Mouse (Mus musculus) olfactory bulb, adult 2 months (tissue): ENCODE results near the gene Nr5a2. TPM values are rescaled to one million over a fixed set of nuclear protein-coding genes. Genes with fewer than 3 reads are reported as not detected.

ENCODE experiments used
- H3K27ac ChIP-seq: fragments of 200-500 bp; 2 replicates; pipeline ENCODE4 v1.5.1; 2012; ENCODE audit warnings: low read depth, low read length; ENCODE audit not compliant: insufficient read depth
- H3K4me1 ChIP-seq: fragments of 200-500 bp; 2 replicates; pipeline ENCODE4 v1.6.1; 2012; ENCODE audit warnings: low read length; ENCODE audit not compliant: control insufficient read depth, insufficient read depth
- H3K4me3 ChIP-seq: fragments of 200-500 bp; 2 replicates; pipeline ENCODE4 v1.5.1; 2012; ENCODE audit warnings: mild to moderate bottlenecking, low read depth, low read length, moderate library complexity; ENCODE audit not compliant: insufficient read depth
- CTCF ChIP-seq: fragments of 200-500 bp; IDR thresholded peaks from 2 replicates; pipeline ENCODE4 v1.5.1; 2012; ENCODE audit warnings: low read depth, mild to moderate bottlenecking, low read length, moderate library complexity; ENCODE audit not compliant: insufficient read depth
- POLR2A ChIP-seq: fragments of 200-500 bp; IDR thresholded peaks from 2 replicates; pipeline ENCODE4 v1.6.1; 2012; ENCODE audit warnings: mild to moderate bottlenecking, low read depth, low read length, moderate library complexity; ENCODE audit not compliant: insufficient read depth
- WGBS: fragments of 180-500 bp; shearing (Covaris S2); methylation state at CpG from one replicate; pipeline ENCODE4 v1.1.7; 2018; 5-methylcytosine and 5-hydroxymethylcytosine counted together
- polyA plus RNA-seq: library from polyadenylated mRNA; stranded (reverse); fragments of >200 nt; gene quantifications from 2 replicates; pipeline ENCODE4 v1.2.4, GENCODE M21; 2012; ENCODE audit warnings: low replicate concordance; ENCODE audit not compliant: missing spikeins, insufficient read depth, insufficient read length

Gene Nr5a2
- polyA plus RNA-seq, 1 experiment: not detected

DNA sequence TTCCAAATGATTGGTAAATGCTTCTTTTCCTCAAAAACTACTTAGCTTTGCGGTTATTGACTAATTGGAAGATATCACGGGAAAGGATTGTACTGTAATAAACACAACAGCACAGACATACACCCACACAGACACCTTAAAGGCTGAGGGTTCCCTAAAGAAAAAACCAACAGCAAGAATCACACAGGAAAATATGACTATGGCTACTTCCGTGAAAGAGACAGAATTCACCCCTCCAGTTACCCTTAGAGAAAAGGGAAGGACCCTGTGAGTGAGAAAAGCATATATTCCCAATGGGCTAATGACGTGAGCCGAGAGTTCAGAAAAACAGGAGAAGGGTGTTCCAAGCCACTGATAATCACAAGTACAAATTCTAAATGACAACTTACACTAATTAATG lies 92.0 kb downstream of the Nr5a2 start:
- Histone ChIP-seq H3K27ac (no peak overlapping the region), H3K4me3 (no peak overlapping the region), H3K4me1 (no peaks in the 10 kb centered on the region)
- WGBS: 92% methylated on average over 5 of the region's 5 CpGs
- TF ChIP-seq POLR2A: no peak
- no peak for TF ChIP-seq CTCF

DNA sequence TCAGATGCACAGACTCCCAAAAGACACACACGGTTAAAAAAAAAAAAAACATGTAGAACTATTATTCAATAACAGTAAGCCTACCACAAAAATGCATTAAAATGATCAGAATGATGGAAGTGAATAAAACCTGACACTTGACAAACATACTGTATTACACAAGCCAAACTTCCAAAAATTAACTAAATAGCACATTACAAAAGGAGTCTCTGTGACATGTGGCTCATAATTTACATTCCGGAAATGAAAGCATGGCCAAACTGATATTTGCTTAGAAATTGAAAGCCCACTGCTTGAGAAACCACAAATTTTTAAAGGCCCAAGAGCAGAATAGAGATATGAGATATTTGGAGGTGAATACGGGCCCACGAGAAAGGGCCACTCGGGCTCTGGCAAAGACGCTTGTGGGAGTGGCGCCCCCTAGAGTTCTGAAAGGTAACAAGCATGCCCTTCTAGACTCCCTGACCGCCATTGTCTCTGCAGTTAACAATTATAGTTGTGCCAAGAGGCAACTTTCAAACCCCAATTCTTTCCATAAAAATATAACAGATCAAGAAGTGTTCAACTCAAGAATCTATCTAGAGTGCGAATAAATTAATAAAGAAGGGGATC lies 93.7 kb downstream of the Nr5a2 start:
- no peak for TF ChIP-seq CTCF
- TF ChIP-seq POLR2A: no peak
- 79% methylated on average over 9 of the region's 9 CpGs for WGBS
- no peak overlapping the region for H3K27ac ChIP-seq

DNA sequence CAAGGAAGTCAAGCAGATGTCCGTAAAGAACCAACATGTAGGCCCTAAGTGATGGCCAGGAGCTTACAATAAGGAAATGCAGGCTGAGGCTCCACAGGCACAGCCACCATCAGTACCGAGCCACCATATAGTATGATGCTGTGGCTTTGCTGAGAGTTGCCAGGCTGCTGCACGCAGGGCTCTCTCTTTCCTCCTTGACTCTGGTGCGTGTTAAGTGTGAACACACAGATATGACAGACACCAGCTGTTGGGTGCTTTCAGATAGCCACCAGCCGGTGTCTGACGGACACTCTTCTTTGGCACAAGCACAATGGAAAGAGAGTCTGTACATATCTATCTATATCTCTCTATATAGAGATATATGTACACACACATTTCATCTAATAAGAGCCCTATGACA lies 97.0 kb downstream of the Nr5a2 start:
- no peak overlapping the region for H3K4me3 ChIP-seq
- H3K4me1 ChIP-seq: no peaks in the 10 kb centered on the region
- no peak overlapping the region for H3K27ac ChIP-seq
- no peak for TF ChIP-seq POLR2A
- 97% methylated on average over 6 of the region's 6 CpGs for WGBS

More for the DNA sequence above, 93.7 kb downstream of the Nr5a2 start:
- H3K4me3 ChIP-seq: no peak overlapping the region
- no peaks in the 10 kb centered on the region for H3K4me1 ChIP-seq

DNA sequence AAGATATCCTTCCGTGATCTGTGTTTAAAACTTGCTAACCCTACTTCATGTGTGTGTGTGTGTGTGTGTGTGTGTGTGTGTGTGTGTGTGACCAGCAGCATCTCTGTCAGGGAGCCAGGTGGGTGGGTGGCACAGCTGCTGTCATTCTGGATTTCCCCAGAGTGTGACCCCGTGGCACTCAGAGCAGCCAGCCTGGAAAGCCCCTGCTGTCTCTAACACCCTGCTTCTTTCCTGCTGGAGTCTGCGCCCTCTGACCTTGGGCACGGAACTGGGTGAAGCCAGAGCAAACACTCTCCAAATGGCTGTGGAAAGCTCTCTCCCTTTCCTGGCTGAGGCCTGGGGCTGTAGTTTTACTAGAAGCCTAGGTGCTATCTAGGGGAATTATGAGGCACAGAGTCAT lies 100.8 kb downstream of the Nr5a2 start:
- no peak for TF ChIP-seq POLR2A
- TF ChIP-seq CTCF: no peak
- Histone ChIP-seq H3K27ac (no peak overlapping the region), H3K4me1 (no peaks in the 10 kb centered on the region), H3K4me3 (no peak overlapping the region)
- 80% methylated on average over 4 of the region's 4 CpGs for WGBS

DNA sequence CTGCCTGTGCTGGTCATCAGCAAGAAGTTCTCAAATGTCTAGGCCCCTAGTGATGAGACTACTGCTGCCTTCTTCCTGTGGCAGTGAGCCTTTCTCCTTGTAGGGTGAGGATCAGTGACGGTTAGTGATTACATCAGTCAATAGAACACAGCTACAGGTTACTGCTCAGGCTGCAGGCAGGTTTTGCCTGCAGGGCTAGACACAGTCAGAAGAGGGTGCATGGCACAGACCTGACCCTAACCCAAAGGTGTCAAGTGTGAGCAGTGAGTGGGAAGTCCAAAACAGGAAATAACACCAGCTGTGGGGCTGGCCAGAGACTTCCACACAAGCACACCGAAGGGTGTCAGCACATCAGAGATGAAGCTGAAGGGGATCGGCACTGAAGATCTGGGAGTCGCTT lies 101.5 kb downstream of the Nr5a2 start:
- TF ChIP-seq CTCF (no peak), POLR2A (no peak)
- Histone ChIP-seq H3K27ac (no peak overlapping the region), H3K4me3 (no peak overlapping the region), H3K4me1 (no peaks in the 10 kb centered on the region)
- 91% methylated on average over 4 of the region's 4 CpGs for WGBS

DNA sequence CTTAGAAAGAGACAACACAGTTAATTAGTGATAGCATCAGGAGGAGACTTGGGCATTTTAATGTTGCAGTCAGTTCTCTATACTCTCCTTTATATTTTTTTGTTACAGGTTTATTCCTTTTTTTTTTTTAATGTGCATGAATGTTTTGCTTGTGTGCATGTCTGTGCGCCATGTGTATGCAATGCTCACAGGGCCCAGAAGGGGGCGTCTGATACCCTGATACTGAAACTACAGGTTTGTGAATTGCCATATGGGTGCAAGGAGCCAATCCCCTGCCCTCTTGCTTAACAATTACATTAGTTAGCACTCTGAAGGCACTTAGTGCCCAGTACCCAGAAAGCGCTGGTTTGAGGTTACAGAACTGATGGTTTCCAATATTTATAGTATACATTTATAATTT lies 104.1 kb downstream of the Nr5a2 start:
- H3K4me3 ChIP-seq: no peak overlapping the region
- no peak overlapping the region for H3K27ac ChIP-seq
- no peak for TF ChIP-seq CTCF
- TF ChIP-seq POLR2A: no peak
- no peaks in the 10 kb centered on the region for H3K4me1 ChIP-seq
- WGBS: 87% methylated on average over 3 of the region's 3 CpGs

DNA sequence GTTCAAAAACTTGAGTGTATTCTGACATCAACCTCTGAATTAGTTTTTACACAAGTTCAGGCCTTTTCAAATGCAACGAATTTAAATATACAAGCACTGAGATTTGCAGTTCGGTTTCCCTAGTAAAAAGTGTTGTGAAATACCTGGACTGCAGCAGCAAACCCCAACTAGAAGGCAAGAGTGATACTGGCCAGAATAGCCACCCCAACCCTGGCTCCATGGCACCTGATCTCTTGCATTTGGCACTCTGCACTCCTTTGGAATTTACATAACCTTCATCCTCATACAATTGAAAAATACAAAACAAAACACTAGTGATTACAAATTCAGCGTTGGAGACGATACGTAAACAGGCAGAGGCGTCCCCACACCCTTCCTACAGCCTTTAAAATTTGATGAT lies 111.5 kb downstream of the Nr5a2 start:
- no peak overlapping the region for H3K4me3 ChIP-seq
- no peaks in the 10 kb centered on the region for H3K4me1 ChIP-seq
- TF ChIP-seq POLR2A (no peak), CTCF (no peak)
- H3K27ac ChIP-seq: no peak overlapping the region
- 73% methylated on average over 6 of the region's 6 CpGs for WGBS

DNA sequence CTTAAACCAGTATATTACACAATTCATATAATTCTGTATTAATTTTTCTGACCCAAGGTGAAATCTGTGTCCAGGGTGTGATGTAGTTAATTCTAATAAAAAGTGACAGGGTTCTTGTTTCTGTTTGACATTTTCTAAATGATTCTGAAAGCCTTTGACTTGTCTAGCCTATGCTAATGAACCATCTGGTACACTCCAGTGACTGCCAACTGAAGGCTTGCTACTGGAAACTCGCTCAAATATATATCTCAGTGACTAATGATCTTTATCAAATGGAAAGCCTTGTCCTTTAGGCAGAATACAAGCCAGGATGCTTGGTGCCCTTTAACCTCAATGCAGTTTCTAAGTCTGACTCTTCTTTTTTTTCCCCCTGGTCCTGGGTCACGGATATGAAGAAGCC lies 114.2 kb downstream of the Nr5a2 start:
- Histone ChIP-seq H3K27ac (no peak overlapping the region), H3K4me1 (no peaks in the 10 kb centered on the region), H3K4me3 (no peak overlapping the region)
- 76% methylated on average over 2 of the region's 2 CpGs for WGBS
- TF ChIP-seq CTCF: no peak
- no peak for TF ChIP-seq POLR2A

DNA sequence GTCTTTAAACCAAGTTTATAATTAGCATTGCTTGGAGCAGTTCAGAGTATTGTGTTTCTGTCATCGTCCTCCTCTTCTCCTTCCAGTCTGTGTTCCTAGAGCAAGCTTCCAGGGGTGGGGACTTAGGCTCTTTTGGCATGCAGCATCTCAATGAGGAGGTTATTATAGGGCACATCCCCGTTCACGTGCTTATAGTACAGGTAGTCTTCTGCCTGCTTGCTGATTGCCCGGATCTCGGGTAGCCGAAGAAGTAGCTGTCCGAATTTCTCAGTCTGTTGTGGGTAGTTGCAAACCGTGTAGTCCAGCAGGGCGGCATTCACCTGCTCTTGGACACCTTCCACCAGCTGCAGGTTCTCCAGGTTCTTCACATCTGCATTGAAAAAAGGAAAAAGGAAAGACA lies 114.9 kb downstream of the Nr5a2 start:
- TF ChIP-seq POLR2A (no peak), CTCF (no peak)
- H3K4me3 ChIP-seq: no peak overlapping the region
- H3K4me1 ChIP-seq: no peaks in the 10 kb centered on the region
- H3K27ac ChIP-seq: no peak overlapping the region
- WGBS: 59% methylated on average over 9 of the region's 9 CpGs

DNA sequence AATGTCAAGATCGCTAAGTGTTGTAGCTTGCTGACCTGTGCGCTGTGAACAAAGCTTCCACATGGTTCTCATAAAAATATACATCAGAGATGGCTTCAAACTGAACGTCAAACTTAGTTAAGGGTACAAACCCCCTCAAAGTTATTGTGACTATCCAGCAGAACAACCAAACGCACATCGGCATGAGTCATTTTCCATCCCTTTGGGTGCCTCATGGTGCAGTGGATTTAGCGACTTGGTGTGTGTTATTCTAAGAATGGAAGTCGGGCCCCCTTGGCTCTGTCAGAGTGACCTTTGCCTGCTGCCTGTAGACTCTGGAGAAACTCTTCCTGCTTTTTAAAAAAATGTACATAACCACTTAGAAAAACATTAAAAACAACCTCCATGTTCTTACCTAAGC lies 119.7 kb downstream of the Nr5a2 start:
- H3K4me1 ChIP-seq: peaks cover 8% of the 10 kb centered on the region
- WGBS: 71% methylated on average over 7 of the region's 7 CpGs
- no peak overlapping the region for H3K27ac ChIP-seq
- no peak overlapping the region for H3K4me3 ChIP-seq
- no peak for TF ChIP-seq CTCF
- no peak for TF ChIP-seq POLR2A
